Mouse (Mus musculus) limb, embryonic 15.5 days (tissue): ENCODE results near the gene Sgsm1. TPM values are rescaled to one million over a fixed set of nuclear protein-coding genes. Genes with fewer than 3 reads are reported as not detected.

Source experiments
- ATAC-seq: fragments of 200-750 bp; cut with Nextera tagmentation; 2 replicates; pipeline ENCODE4 v1.8.0; 2017; ENCODE audit warnings: low read depth, moderate TSS enrichment; ENCODE audit not compliant: insufficient number of reproducible peaks, low FRiP score, low TSS enrichment
- H3K27ac ChIP-seq: fragments of 300-500 bp; sonication (generic); 2 replicates; pipeline ENCODE4 v1.5.1; 2015; ENCODE audit warnings: moderate library complexity, mild to moderate bottlenecking, inconsistent platforms
- H3K27me3 ChIP-seq: fragments of 300-500 bp; sonication (generic); 2 replicates; pipeline ENCODE4 v1.6.1; 2015; ENCODE audit warnings: inconsistent platforms
- H3K36me3 ChIP-seq: fragments of 300-500 bp; sonication (generic); 2 replicates; pipeline ENCODE4 v1.6.1; 2015; ENCODE audit warnings: inconsistent platforms
- H3K4me1 ChIP-seq: fragments of 300-500 bp; sonication (generic); 2 replicates; pipeline ENCODE4 v1.6.1; 2015; ENCODE audit warnings: inconsistent platforms
- H3K4me2 ChIP-seq: fragments of 300-500 bp; sonication (generic); 2 replicates; pipeline ENCODE4 v1.6.1; 2015; ENCODE audit warnings: mild to moderate bottlenecking, inconsistent platforms
- H3K4me3 ChIP-seq: fragments of 300-500 bp; sonication (generic); 2 replicates; pipeline ENCODE4 v1.5.1; 2015; ENCODE audit warnings: mild to moderate bottlenecking, inconsistent platforms
- H3K9ac ChIP-seq: fragments of 300-500 bp; sonication (generic); 2 replicates; pipeline ENCODE4 v1.6.1; 2015; ENCODE audit warnings: inconsistent platforms
- H3K9me3 ChIP-seq: fragments of 300-500 bp; sonication (generic); 2 replicates; pipeline ENCODE4 v1.6.1; 2016; ENCODE audit warnings: inconsistent platforms
- WGBS: fragments of 180-500 bp; shearing (Covaris S2); methylation state at CpG from one replicate; pipeline ENCODE4 v1.1.7; 2015; 5-methylcytosine and 5-hydroxymethylcytosine counted together
- polyA plus RNA-seq: library from polyadenylated mRNA; unstranded; fragments of >200 nt; fragmentation: Nextera tagmentation; extraction: Ambion mirVana; gene quantifications from 2 replicates; pipeline ENCODE4 v1.2.1, GENCODE M21; 2015

The Sgsm1 gene
- polyA plus RNA-seq, 1 experiment from 2014 or later: 2.0 TPM

- Histone ChIP-seq H3K4me3 (no peak overlapping the region), H3K27me3 (peaks cover 40% of the 10 kb centered on the region), H3K4me1 (0 out of 2 replicates have a peak, but pooled peaks cover 2% of the 10 kb centered on the region), H3K9me3 (no peaks in the 10 kb centered on the region), H3K9ac (no peak overlapping the region), H3K27ac (no peak overlapping the region), H3K4me2 (no peak overlapping the region), H3K36me3 (no peaks in the 10 kb centered on the region)
- ATAC-seq: no peak; the same call in 1 of the 2 replicates
- WGBS: 53% methylated on average over 8 of the region's 8 CpGs
Measured at GRCm38 (mm10) chr5:113292832-113293231, 17.8 kb downstream of the Sgsm1 start.

GRCm38 (mm10) chr5:113292179-113292578, 18.4 kb downstream of the Sgsm1 start:
- Histone ChIP-seq H3K4me2 (no peak overlapping the region), H3K27me3 (peaks cover 40% of the 10 kb centered on the region), H3K4me1 (peaks cover 2% of the 10 kb centered on the region; the same call in 1 of the 2 replicates), H3K4me3 (no peak overlapping the region), H3K9me3 (no peaks in the 10 kb centered on the region), H3K36me3 (no peaks in the 10 kb centered on the region), H3K27ac (no peak overlapping the region), H3K9ac (no peak overlapping the region)
- no peak for ATAC-seq
- WGBS: 10% methylated on average over 8 of the region's 8 CpGs

GRCm38 (mm10) chr5:113291125-113291524, 19.5 kb downstream of the Sgsm1 start:
- no peaks in the 10 kb centered on the region for H3K36me3 ChIP-seq
- peaks cover 5% of the 10 kb centered on the region; the same call in 1 of the 2 replicates for H3K4me1 ChIP-seq
- no peak for ATAC-seq
- H3K27ac ChIP-seq: no peak overlapping the region
- no peak overlapping the region for H3K4me2 ChIP-seq
- 83% methylated on average over 4 of the region's 4 CpGs for WGBS
- H3K27me3 ChIP-seq: peaks cover 50% of the 10 kb centered on the region
- H3K9me3 ChIP-seq: no peaks in the 10 kb centered on the region
- H3K4me3 ChIP-seq: no peak overlapping the region
- H3K9ac ChIP-seq: no peak overlapping the region

GRCm38 (mm10) chr5:113290149-113290548, 20.4 kb downstream of the Sgsm1 start:
- WGBS: 42% methylated on average over 14 of the region's 14 CpGs
- ATAC-seq: no peak
- Histone ChIP-seq H3K27me3 (peaks cover 59% of the 10 kb centered on the region), H3K9me3 (no peaks in the 10 kb centered on the region), H3K4me1 (peaks cover 5% of the 10 kb centered on the region; the same call in 1 of the 2 replicates), H3K4me2 (no peak overlapping the region), H3K27ac (no peak overlapping the region), H3K36me3 (no peaks in the 10 kb centered on the region), H3K9ac (no peak overlapping the region), H3K4me3 (no peak overlapping the region)

GRCm38 (mm10) chr5:113288490-113288889, 22.1 kb downstream of the Sgsm1 start:
- no peak overlapping the region for H3K27ac ChIP-seq
- H3K27me3 ChIP-seq: peaks cover 62% of the 10 kb centered on the region
- 39% methylated on average over 13 of the region's 13 CpGs for WGBS
- no peak overlapping the region for H3K4me3 ChIP-seq
- H3K36me3 ChIP-seq: no peaks in the 10 kb centered on the region
- ATAC-seq: no peak
- H3K9ac ChIP-seq: no peak overlapping the region
- H3K4me2 ChIP-seq: no peak overlapping the region
- peaks cover 5% of the 10 kb centered on the region; the same call in 1 of the 2 replicates for H3K4me1 ChIP-seq
- H3K9me3 ChIP-seq: no peaks in the 10 kb centered on the region

GRCm38 (mm10) chr5:113287762-113288161, 22.8 kb downstream of the Sgsm1 start:
- Histone ChIP-seq H3K27ac (no peak overlapping the region), H3K4me2 (no peak overlapping the region), H3K9ac (no peak overlapping the region), H3K9me3 (no peaks in the 10 kb centered on the region), H3K27me3 (peaks cover 62% of the 10 kb centered on the region), H3K4me1 (peaks cover 5% of the 10 kb centered on the region; the same call in 1 of the 2 replicates), H3K4me3 (no peak overlapping the region), H3K36me3 (no peaks in the 10 kb centered on the region)
- 51% methylated on average over 5 of the region's 5 CpGs for WGBS
- ATAC-seq: no peak

- no peak for ATAC-seq
- no peaks in the 10 kb centered on the region for H3K36me3 ChIP-seq
- WGBS: 4% methylated on average over 57 of the region's 60 CpGs
- H3K9ac ChIP-seq: no peak overlapping the region
- H3K9me3 ChIP-seq: no peaks in the 10 kb centered on the region
- H3K27me3 ChIP-seq: peaks cover 62% of the 10 kb centered on the region
- 0 out of 2 replicates have a peak overlapping the region, but pooled peaks have one; percentile 19 for H3K4me2 ChIP-seq
- no peak overlapping the region for H3K27ac ChIP-seq
- H3K4me1 ChIP-seq: peaks cover 5% of the 10 kb centered on the region; the same call in 1 of the 2 replicates
- H3K4me3 ChIP-seq: 0 out of 2 replicates have a peak overlapping the region, but pooled peaks have one; percentile 2
Measured at GRCm38 (mm10) chr5:113286591-113287520, 23.7 kb downstream of the Sgsm1 start.

GRCm38 (mm10) chr5:113286048-113286447, 24.5 kb downstream of the Sgsm1 start:
- peaks cover 5% of the 10 kb centered on the region; the same call in 1 of the 2 replicates for H3K4me1 ChIP-seq
- ATAC-seq: no peak
- H3K4me2 ChIP-seq: no peak overlapping the region
- H3K9me3 ChIP-seq: no peaks in the 10 kb centered on the region
- H3K27me3 ChIP-seq: peaks cover 60% of the 10 kb centered on the region
- no peak overlapping the region for H3K9ac ChIP-seq
- WGBS: 72% methylated on average over 11 of the region's 11 CpGs
- H3K4me3 ChIP-seq: no peak overlapping the region
- no peak overlapping the region for H3K27ac ChIP-seq
- H3K36me3 ChIP-seq: no peaks in the 10 kb centered on the region

GRCm38 (mm10) chr5:113285541-113285940, 25.0 kb downstream of the Sgsm1 start:
- Histone ChIP-seq H3K4me3 (no peak overlapping the region), H3K9me3 (no peaks in the 10 kb centered on the region), H3K4me2 (no peak overlapping the region), H3K9ac (no peak overlapping the region), H3K27me3 (peaks cover 55% of the 10 kb centered on the region), H3K27ac (no peak overlapping the region), H3K36me3 (no peaks in the 10 kb centered on the region), H3K4me1 (peaks cover 5% of the 10 kb centered on the region; the same call in 1 of the 2 replicates)
- WGBS: 63% methylated on average over 16 of the region's 16 CpGs
- no peak for ATAC-seq

- WGBS: 58% methylated on average over 2 of the region's 2 CpGs
- no peak overlapping the region for H3K4me2 ChIP-seq
- no peaks in the 10 kb centered on the region for H3K36me3 ChIP-seq
- H3K27ac ChIP-seq: no peak overlapping the region
- ATAC-seq: no peak
- peaks cover 38% of the 10 kb centered on the region for H3K27me3 ChIP-seq
- H3K4me3 ChIP-seq: no peak overlapping the region
- peaks cover 5% of the 10 kb centered on the region; the same call in 1 of the 2 replicates for H3K4me1 ChIP-seq
- no peaks in the 10 kb centered on the region for H3K9me3 ChIP-seq
- H3K9ac ChIP-seq: no peak overlapping the region
Measured at GRCm38 (mm10) chr5:113283726-113284125, 26.9 kb downstream of the Sgsm1 start.

- no peak overlapping the region for H3K4me2 ChIP-seq
- H3K9ac ChIP-seq: no peak overlapping the region
- no peak overlapping the region for H3K4me3 ChIP-seq
- H3K27me3 ChIP-seq: peaks cover 17% of the 10 kb centered on the region
- WGBS: 89% methylated on average over 7 of the region's 7 CpGs
- no peaks in the 10 kb centered on the region for H3K4me1 ChIP-seq
- ATAC-seq: no peak
- H3K36me3 ChIP-seq: no peaks in the 10 kb centered on the region
- no peak overlapping the region for H3K27ac ChIP-seq
- no peaks in the 10 kb centered on the region for H3K9me3 ChIP-seq
Measured at GRCm38 (mm10) chr5:113281557-113281956, 29.0 kb downstream of the Sgsm1 start.
